Mouse (Mus musculus): ENCODE results near the gene Upf3b. TPM values are rescaled to one million over a fixed set of nuclear protein-coding genes. Genes with fewer than 3 reads are reported as not detected.

Gene Upf3b
- total and polyA plus RNA-seq, 3 experiments = 14.0 to 25.0 TPM; not detected in 1

GRCm38 (mm10) chrX:37048066-37048889 lies 61.8 kb downstream of the Upf3b start, which contains the start of gene Sowahd:
TSS of gene Sowahd (plus strand) at chrX:37048845.
- Histone ChIP-seq H3K36me3 (ENCODE audit: control insufficient read depth in 1 of 2, insufficient read depth in 2 of 2, low read length in 2 of 2) (no peaks in the 10 kb centered on the region), H3K27ac (ENCODE audit: control insufficient read depth, low read depth, low read length) (no peak within 1 kb of the TSS), H3K79me2 (ENCODE audit: control insufficient read depth, insufficient read depth, low read length, poor library complexity) (no peaks in the 10 kb centered on the region), H3K9me3 (replicated peaks; ENCODE audit: insufficient read depth, low read length) (no peaks in the 10 kb centered on the region), H3K9ac (ENCODE audit: control insufficient read depth, low read depth, low read length, poor library complexity, severe bottlenecking) (no peak within 1 kb of the TSS), H3K27me3 (ENCODE audit: control insufficient read depth in 1 of 2, insufficient read depth in 2 of 2, low read length in 2 of 2) (no peaks in the 10 kb centered on the region; a peak in 2 of 4 replicates), H3K4me1 (ENCODE audit: control insufficient read depth in 1 of 2, insufficient read depth in 2 of 2, low read length in 2 of 2) (no peaks in the 10 kb centered on the region), H3K4me3 (ENCODE audit: control insufficient read depth in 1 of 2, insufficient read depth in 1 of 2, low read depth in 2 of 2, low read length in 2 of 2) (no peak within 1 kb of the TSS)
- no peak for TF ChIP-seq MAX (IDR thresholded peaks at IDR 0.05; ENCODE audit: low read length)
- TF ChIP-seq MAZ (IDR thresholded peaks at IDR 0.05; ENCODE audit: low read depth, low read length) = no peak
- no peak for TF ChIP-seq RAD21 (IDR thresholded peaks at IDR 0.05; ENCODE audit: low read depth, low read length)
- TF ChIP-seq ELF1 (IDR thresholded peaks at IDR 0.05; ENCODE audit: low read depth, low read length) = no peak
- TF ChIP-seq BHLHE40 (IDR thresholded peaks at IDR 0.05; ENCODE audit: borderline replicate concordance, low read depth, low read length) = no peak
- TF ChIP-seq GABPA (IDR thresholded peaks at IDR 0.05; ENCODE audit: low read depth, low read length) = no peak
- TF ChIP-seq MYB (IDR thresholded peaks at IDR 0.05; ENCODE audit: low read depth, low read length) = no peak
- no peak for TF ChIP-seq TAL1 (IDR thresholded peaks at IDR 0.05; ENCODE audit: low read length)
- no peak for TF ChIP-seq TBP (IDR thresholded peaks at IDR 0.05; ENCODE audit: low read depth, low read length)
- no peak for DNase-seq (ENCODE audit: low read depth, low spot score)

- DNase-seq (ENCODE audit: low read depth, low spot score) = peak; percentile 55
- Histone ChIP-seq H3K27me3 (ENCODE audit: control insufficient read depth in 1 of 2, insufficient read depth in 2 of 2, low read length in 2 of 2) (no peaks in the 10 kb centered on the region; a peak in 2 of 4 replicates), H3K27ac (ENCODE audit: control insufficient read depth, low read depth, low read length) (no peak overlapping the region), H3K79me2 (ENCODE audit: control insufficient read depth, insufficient read depth, low read length, poor library complexity) (no peaks in the 10 kb centered on the region), H3K4me1 (ENCODE audit: control insufficient read depth in 1 of 2, insufficient read depth in 2 of 2, low read length in 2 of 2) (no peaks in the 10 kb centered on the region), H3K9me3 (replicated peaks; ENCODE audit: insufficient read depth, low read length) (no peaks in the 10 kb centered on the region), H3K9ac (ENCODE audit: control insufficient read depth, low read depth, low read length, poor library complexity, severe bottlenecking) (no peak overlapping the region), H3K36me3 (ENCODE audit: control insufficient read depth in 1 of 2, insufficient read depth in 2 of 2, low read length in 2 of 2) (no peaks in the 10 kb centered on the region), H3K4me3 (ENCODE audit: control insufficient read depth in 1 of 2, insufficient read depth in 1 of 2, low read depth in 2 of 2, low read length in 2 of 2) (no peak overlapping the region)
- TF ChIP-seq SMC3 (IDR thresholded peaks at IDR 0.05; ENCODE audit: low read depth, low read length) (peak; percentile 43), CTCF (IDR thresholded peaks at IDR 0.05 in 2 of 3, conservative IDR thresholded peaks at IDR 0.05 in 1 of 3; ENCODE audit: control insufficient read depth in 1 of 3, insufficient read depth in 1 of 3, low read depth in 2 of 3, low read length in 3 of 3, poor library complexity in 1 of 3, severe bottlenecking in 1 of 3) (peak; percentile 58 to 73 (median 69)), RAD21 (IDR thresholded peaks at IDR 0.05; ENCODE audit: low read depth, low read length) (peak; percentile 40), ETS1 (IDR thresholded peaks at IDR 0.05; ENCODE audit: low read depth, low read length) (no peak)
Observed at GRCm38 (mm10) chrX:37042726-37043125, 67.4 kb downstream of the Upf3b start.

Other genes starting within 250 kb of the Upf3b start
- 34.0 and 39.3 TPM in 2 replicates for gene Ube2a, start 236.4 kb downstream of the Upf3b start, total RNA-seq (2012; rRNA removed)
- gene Ube2a, start 236.4 kb downstream of the Upf3b start, polyA plus RNA-seq (2012; ENCODE audit: insufficient read depth in 1 of 2, insufficient read length in 2 of 2, low read depth in 1 of 2, low replicate concordance in 2 of 2, missing spikeins in 1 of 2) = 100 to 1,000 TPM; 105 to 971 TPM
- 15.1 and 16.0 TPM in 2 replicates for gene C330007P06Rik, start 236.2 kb downstream of the Upf3b start, total RNA-seq (2012; rRNA removed)
- gene C330007P06Rik, start 236.2 kb downstream of the Upf3b start, polyA plus RNA-seq (2012; ENCODE audit: insufficient read depth in 1 of 2, insufficient read length in 2 of 2, low read depth in 1 of 2, low replicate concordance in 2 of 2, missing spikeins in 1 of 2) = 10 to 100 TPM in 1 of 2 experiments, not detected in 1; 17.1 TPM
- gene Nkrf, start 207.4 kb downstream of the Upf3b start, total RNA-seq (2012; rRNA removed) = 9.2 and 9.5 TPM in 2 replicates
- 10 to 100 TPM; 14.1 to 59.3 TPM for gene Nkrf, start 207.4 kb downstream of the Upf3b start, polyA plus RNA-seq (2012; ENCODE audit: insufficient read depth in 1 of 2, insufficient read length in 2 of 2, low read depth in 1 of 2, low replicate concordance in 2 of 2, missing spikeins in 1 of 2)
- gene Sept6, start 118.5 kb downstream of the Upf3b start, total RNA-seq (2012; rRNA removed) = 16.5 and 23.4 TPM in 2 replicates
- 10 to 100 TPM in 1 of 2 experiments, not detected in 1; 37.8 TPM for gene Sept6, start 118.5 kb downstream of the Upf3b start, polyA plus RNA-seq (2012; ENCODE audit: insufficient read depth in 1 of 2, insufficient read length in 2 of 2, low read depth in 1 of 2, low replicate concordance in 2 of 2, missing spikeins in 1 of 2)
- gene Sowahd, start 61.5 kb downstream of the Upf3b start, total RNA-seq (2012; rRNA removed) = not detected in 2 replicates
- not detected for gene Sowahd, start 61.5 kb downstream of the Upf3b start, polyA plus RNA-seq (2012; ENCODE audit: insufficient read depth in 1 of 2, insufficient read length in 2 of 2, low read depth in 1 of 2, low replicate concordance in 2 of 2, missing spikeins in 1 of 2)
- 1,123 and 1,279 TPM in 2 replicates for gene Rpl39, start 24.9 kb downstream of the Upf3b start, total RNA-seq (2012; rRNA removed)
- 1,000 to 10,000 TPM in 1 of 2 experiments, not detected in 1; 1,063 TPM for gene Rpl39, start 24.9 kb downstream of the Upf3b start, polyA plus RNA-seq (2012; ENCODE audit: insufficient read depth in 1 of 2, insufficient read length in 2 of 2, low read depth in 1 of 2, low replicate concordance in 2 of 2, missing spikeins in 1 of 2)
- 9.1 and 10.5 TPM in 2 replicates for gene Nkap, start 16.5 kb upstream of the Upf3b start, total RNA-seq (2012; rRNA removed)
- 10 to 100 TPM in 1 of 2 experiments, not detected in 1; 14.5 TPM for gene Nkap, start 16.5 kb upstream of the Upf3b start, polyA plus RNA-seq (2012; ENCODE audit: insufficient read depth in 1 of 2, insufficient read length in 2 of 2, low read depth in 1 of 2, low replicate concordance in 2 of 2, missing spikeins in 1 of 2)
- gene Akap14, start 58.5 kb upstream of the Upf3b start, total RNA-seq (2012; rRNA removed) = not detected in 2 replicates
- under 1 TPM in 1 of 2 experiments, not detected in 1; 0.08 TPM for gene Akap14, start 58.5 kb upstream of the Upf3b start, polyA plus RNA-seq (2012; ENCODE audit: insufficient read depth in 1 of 2, insufficient read length in 2 of 2, low read depth in 1 of 2, low replicate concordance in 2 of 2, missing spikeins in 1 of 2)
- gene Ndufa1, start 80.8 kb upstream of the Upf3b start, total RNA-seq (2012; rRNA removed) = 322 and 341 TPM in 2 replicates
- 100 to 1,000 TPM in 1 of 2 experiments, not detected in 1; 245 TPM for gene Ndufa1, start 80.8 kb upstream of the Upf3b start, polyA plus RNA-seq (2012; ENCODE audit: insufficient read depth in 1 of 2, insufficient read length in 2 of 2, low read depth in 1 of 2, low replicate concordance in 2 of 2, missing spikeins in 1 of 2)
- gene Rnf113a1, start 80.9 kb upstream of the Upf3b start, total RNA-seq (2012; rRNA removed) = 6.1 and 6.7 TPM in 2 replicates
- gene Rnf113a1, start 80.9 kb upstream of the Upf3b start, polyA plus RNA-seq (2012; ENCODE audit: insufficient read depth in 1 of 2, insufficient read length in 2 of 2, low read depth in 1 of 2, low replicate concordance in 2 of 2, missing spikeins in 1 of 2) = 1 to 10 TPM in 1 of 2 experiments, not detected in 1; 8.8 TPM
- gene Gm9, start 100.7 kb upstream of the Upf3b start, total RNA-seq (2012; rRNA removed) = not detected in 2 replicates
- not detected for gene Gm9, start 100.7 kb upstream of the Upf3b start, polyA plus RNA-seq (2012; ENCODE audit: insufficient read depth in 1 of 2, insufficient read length in 2 of 2, low read depth in 1 of 2, low replicate concordance in 2 of 2, missing spikeins in 1 of 2)
- not detected in 2 replicates for gene Rhox1, start 111.9 kb upstream of the Upf3b start, total RNA-seq (2012; rRNA removed)
- not detected for gene Rhox1, start 111.9 kb upstream of the Upf3b start, polyA plus RNA-seq (2012; ENCODE audit: insufficient read depth in 1 of 2, insufficient read length in 2 of 2, low read depth in 1 of 2, low replicate concordance in 2 of 2, missing spikeins in 1 of 2)
- not detected in 2 replicates for gene Rhox2a, start 134.7 kb upstream of the Upf3b start, total RNA-seq (2012; rRNA removed)
- gene Rhox2a, start 134.7 kb upstream of the Upf3b start, polyA plus RNA-seq (2012; ENCODE audit: insufficient read depth in 1 of 2, insufficient read length in 2 of 2, low read depth in 1 of 2, low replicate concordance in 2 of 2, missing spikeins in 1 of 2) = not detected
- gene Rhox3a, start 139.6 kb upstream of the Upf3b start, total RNA-seq (2012; rRNA removed) = not detected in 2 replicates
- not detected for gene Rhox3a, start 139.6 kb upstream of the Upf3b start, polyA plus RNA-seq (2012; ENCODE audit: insufficient read depth in 1 of 2, insufficient read length in 2 of 2, low read depth in 1 of 2, low replicate concordance in 2 of 2, missing spikeins in 1 of 2)
- not detected in 2 replicates for gene Rhox4a, start 155.0 kb upstream of the Upf3b start, total RNA-seq (2012; rRNA removed)
- gene Rhox4a, start 155.0 kb upstream of the Upf3b start, polyA plus RNA-seq (2012; ENCODE audit: insufficient read depth in 1 of 2, insufficient read length in 2 of 2, low read depth in 1 of 2, low replicate concordance in 2 of 2, missing spikeins in 1 of 2) = not detected